Mouse (Mus musculus) small intestine, adult 2 months (tissue): ENCODE data around the gene Atp8a1.

Source experiments
- CTCF ChIP-seq: fragments of 200-500 bp; IDR thresholded peaks from 2 replicates; pipeline ENCODE4 v1.5.1; 2012; ENCODE audit warnings: low read depth, mild to moderate bottlenecking, control low read depth, inconsistent platforms, low read length, moderate library complexity, mixed read lengths; ENCODE audit not compliant: insufficient replicate concordance, insufficient read length; ENCODE audit errors: extremely low read depth
- POLR2A ChIP-seq: fragments of 200-500 bp; IDR thresholded peaks from 2 replicates; pipeline ENCODE4 v1.6.1; 2012; ENCODE audit warnings: low read depth, mild to moderate bottlenecking, control low read depth, inconsistent platforms, low read length, moderate library complexity

GRCm38 (mm10) chr5:67866221-67866620 is 19.0 kb upstream of the Atp8a1 start:
- TF ChIP-seq POLR2A, result no peak
- no peak for TF ChIP-seq CTCF
